Mouse (Mus musculus): ENCODE results near the gene Rasa4.

The Rasa4 gene

DNA sequence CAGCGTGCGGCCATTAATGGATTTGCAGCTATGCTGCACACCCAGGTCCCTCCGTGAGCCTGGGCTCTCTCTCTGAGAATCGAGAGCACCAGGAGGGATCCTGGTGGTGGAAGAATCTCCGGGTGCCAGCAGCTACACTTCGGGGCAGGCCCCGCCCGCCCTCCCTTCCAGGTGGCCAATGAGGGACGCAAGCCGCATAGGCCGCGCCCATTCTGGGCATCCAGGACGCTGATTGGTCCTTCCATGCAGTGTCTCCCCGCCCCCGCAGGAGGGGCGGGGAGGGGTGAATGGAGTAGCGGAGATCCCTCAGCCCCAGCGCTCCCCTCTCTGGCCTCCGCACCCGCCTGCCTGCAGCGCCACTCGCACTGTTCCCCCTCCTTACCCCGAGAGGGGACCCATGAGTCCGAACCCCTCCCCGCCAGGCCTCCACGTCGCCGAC is at the start of gene Rasa4:
Gene Rasa4, plus strand, starts transcription at position 248 of the 439 bp plus-strand sequence.
- in situ Hi-C loops (cut with MboI; ENCODE audit: unreplicated experiment in 2 of 2): loop anchor here in 1 of 2 experiments (25.0 kb wide), 2 partner anchors 104 to 679 kb away; partner anchors contain the start of gene Prkrip1

DNA sequence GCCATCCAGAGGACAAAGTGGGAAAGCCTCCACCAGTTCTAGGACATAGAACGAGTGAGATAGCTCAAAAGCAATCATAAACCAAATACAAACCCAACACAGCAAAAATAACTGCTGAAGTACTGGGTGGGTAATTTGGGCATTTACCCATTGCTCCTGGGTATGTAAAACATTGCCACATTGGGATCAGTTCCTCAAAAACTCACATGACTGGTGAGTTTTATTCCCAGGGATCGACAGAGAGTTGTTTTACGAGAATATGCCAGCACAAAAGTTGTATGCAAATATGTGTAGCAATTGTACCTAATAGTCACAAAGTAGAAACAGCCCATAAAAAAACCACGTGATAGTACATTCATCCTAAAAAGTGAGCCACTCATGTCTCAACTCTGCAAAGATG is 48.8 kb upstream of the Rasa4 start:
- in situ Hi-C loops (cut with MboI; ENCODE audit: unreplicated experiment in 2 of 2): no loop called here

DNA sequence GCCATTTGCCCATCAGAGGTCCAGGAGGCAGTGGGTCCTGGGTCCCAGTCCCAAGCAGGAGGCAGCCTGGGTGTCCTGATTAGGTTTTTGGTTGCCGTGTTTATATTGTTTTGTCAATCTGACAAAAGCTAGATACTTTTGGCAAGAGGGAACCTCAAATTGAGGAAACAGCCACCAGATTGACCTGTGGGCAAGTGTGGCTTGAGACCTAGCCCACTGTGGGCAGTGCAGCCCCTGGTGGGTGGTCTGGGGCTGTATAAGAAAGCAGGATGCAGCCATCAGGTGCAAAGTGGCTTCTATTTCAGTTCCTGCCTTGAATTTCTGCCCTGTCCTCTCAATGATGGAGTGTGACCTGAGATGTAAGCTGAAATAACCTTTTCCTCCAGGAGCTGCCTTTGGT is 48.4 kb upstream of the Rasa4 start:
- in situ Hi-C loops (cut with MboI; ENCODE audit: unreplicated experiment in 2 of 2): no loop called here

DNA sequence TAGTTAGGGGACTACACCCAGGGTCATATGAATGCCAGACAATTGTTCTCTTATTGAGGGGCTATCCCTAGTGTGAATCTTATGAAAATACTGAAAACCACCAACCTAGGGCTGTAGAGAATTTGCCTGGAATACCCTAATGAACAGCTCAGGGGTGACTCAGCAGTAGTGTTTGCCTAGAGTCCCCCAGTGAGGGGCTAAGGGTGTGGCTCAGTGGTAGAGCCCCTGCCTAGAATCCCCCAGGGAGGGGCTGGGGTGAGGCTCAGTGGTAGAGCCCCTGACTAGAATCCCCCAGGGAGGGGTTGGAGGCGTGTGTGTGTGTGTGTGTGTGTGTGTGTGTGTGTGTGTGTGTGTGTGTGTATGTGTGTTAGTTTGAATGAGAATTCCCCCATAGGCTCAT is 47.0 kb upstream of the Rasa4 start:
- in situ Hi-C loops (cut with MboI; ENCODE audit: unreplicated experiment in 2 of 2): no loop called here

DNA sequence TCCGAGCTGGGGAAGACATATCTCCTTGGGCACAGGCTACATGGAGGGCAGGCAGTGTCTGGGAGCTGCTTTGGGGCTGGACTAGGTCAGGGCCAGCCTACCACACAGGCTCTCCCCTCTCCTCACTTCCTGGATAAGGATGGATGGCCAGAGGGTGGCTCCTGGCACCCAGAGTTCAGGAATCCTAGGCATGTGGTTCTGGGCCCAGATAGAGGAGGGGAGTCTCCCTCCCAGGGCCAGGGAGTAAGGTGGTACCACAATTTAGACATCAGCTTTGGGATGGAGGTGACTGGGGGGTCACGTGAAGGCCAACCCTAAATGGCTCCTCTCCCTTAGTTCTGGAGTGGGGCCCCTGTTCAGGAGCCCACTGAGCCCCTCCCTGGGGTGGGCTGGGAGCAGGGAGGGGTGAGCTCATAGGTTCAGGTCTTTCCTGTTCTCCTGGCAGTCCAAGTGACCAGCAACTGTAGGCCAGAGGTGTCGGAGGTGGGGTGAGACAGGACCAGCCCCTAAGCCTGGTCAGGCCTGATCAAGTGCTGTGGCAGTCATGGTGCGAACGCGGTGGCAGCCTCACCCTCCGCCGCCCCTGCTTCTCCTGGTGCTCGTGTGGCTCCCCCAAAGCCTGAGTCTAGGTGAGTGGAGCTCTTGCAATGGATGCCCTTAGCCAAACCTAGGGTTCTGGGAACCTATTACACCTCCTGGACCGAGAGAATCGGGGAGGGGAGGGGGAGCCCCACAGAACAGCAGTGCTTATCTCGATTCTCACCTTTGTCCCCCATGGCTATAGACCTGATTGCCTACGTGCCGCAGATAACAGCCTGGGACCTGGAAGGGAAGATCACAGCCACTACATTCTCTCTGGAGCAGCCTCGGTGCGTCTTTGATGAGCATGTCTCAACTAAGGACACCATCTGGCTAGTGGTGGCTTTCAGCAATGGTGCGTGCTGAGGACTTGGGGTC is 45.2 kb upstream of the Rasa4 start, which contains the start of gene Upk3b:
Gene Upk3b, plus strand, starts transcription at position 239 of the 957 bp plus-strand sequence.
- in situ Hi-C loops (cut with MboI; ENCODE audit: unreplicated experiment in 2 of 2): no loop called here

DNA sequence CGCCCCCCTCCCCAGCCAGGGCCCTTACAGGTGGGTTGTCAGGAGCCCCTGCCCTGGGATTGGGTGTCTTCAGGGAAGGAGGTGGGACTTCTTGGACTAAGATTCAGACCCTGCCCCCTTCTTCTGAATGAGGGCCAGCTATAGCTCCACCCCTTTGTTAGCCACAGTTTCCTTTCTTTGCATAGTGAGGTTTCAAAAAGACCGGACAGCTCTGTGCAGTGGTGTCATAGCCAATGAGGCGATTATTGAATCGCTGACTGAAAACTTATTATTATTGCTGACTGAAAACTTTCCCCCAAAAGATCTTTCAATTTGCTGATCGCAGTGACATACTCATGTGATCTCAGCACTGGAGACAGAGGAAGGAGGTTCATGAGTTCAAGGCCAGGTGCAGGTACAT is 43.5 kb upstream of the Rasa4 start:
- in situ Hi-C loops (cut with MboI; ENCODE audit: unreplicated experiment in 2 of 2): no loop called here

DNA sequence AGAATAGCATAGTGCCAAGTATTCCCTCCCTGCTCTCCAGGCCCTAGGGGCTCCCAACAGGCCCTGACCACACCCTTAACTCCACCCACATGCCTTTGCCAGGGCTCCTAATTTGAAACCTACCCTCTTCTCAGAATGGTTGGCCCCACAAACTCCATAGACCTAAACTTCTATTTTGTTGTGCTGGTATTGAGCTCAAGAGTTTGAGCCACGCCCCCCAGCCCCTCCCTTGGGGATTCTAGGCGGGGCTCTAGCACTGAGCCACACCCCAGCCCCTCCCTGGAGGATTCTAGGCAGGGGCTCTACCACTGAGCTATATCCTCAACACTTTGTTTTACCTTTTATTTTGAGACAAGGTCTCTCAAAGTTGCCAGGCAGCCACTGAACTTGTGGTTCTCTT is 42.5 kb upstream of the Rasa4 start:
- in situ Hi-C loops (cut with MboI; ENCODE audit: unreplicated experiment in 2 of 2): no loop called here

DNA sequence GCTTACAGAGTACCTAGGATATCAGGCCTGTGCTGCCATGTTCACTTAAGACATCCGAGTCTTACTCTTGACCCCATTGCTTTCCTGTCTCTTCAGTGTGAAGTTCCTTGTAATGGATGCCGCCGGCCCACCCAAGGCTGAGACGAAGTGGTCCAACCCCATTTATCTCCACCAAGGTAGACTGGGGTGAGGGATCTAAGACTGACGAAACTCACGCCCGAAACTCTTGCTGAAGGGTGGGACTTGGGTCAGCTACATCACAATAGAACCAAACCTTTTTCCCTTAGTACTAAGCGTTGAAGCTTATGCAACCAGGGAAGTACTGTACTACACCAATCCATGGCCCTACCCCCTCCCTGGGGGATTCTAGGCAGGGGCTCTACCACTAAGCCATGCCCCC is 42.0 kb upstream of the Rasa4 start:
- in situ Hi-C loops (cut with MboI; ENCODE audit: unreplicated experiment in 2 of 2): no loop called here

DNA sequence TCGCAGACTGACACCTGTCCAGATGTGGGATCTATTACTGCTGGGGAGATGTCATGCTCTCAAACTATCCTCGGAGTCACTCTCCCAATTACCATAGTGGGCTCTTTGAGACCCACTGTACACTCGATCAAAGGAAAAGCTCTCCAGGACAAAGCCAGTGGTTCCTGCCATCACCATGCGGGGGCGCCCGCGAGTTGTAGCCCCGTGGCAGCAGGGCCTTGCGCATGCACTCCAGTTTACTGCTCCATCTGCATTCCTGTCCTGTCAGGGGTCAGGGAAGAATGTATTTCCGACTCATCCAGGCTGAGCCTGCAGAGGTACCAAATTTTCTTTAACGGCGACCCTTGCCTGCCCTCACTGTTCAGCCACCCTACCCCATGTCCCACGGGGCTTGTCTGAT is 38.9 kb upstream of the Rasa4 start:
- in situ Hi-C loops (cut with MboI; ENCODE audit: unreplicated experiment in 2 of 2): loop anchor here in 1 of 2 experiments (5.0 kb wide), 3 partner anchors 63 to 142 kb away; partner anchors contain the start of genes Alkbh4, Lrwd1 and Zp3

DNA sequence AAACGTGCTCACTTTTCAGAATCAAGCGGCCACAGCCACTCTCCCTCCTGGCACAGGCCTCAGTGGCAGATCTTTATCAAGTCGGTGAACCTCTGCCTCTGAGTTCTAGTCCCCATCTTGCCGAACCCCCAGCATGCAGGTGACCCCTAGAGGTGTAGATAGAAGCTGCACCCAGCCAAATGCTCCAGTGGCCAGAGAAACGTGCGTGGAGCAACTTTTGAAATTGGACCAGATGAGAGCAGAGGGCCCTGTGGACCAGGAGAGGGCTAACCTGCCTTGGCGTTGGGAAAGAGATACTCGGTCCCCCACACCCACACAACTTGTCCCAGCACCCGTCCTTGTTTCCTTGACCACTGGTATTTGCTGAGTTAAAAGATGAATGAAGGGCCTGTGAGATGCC is 38.3 kb upstream of the Rasa4 start:
- in situ Hi-C loops (cut with MboI; ENCODE audit: unreplicated experiment in 2 of 2): loop anchor here in 1 of 2 experiments (5.0 kb wide), 3 partner anchors 63 to 142 kb away; partner anchors contain the start of genes Alkbh4, Lrwd1 and Zp3

DNA sequence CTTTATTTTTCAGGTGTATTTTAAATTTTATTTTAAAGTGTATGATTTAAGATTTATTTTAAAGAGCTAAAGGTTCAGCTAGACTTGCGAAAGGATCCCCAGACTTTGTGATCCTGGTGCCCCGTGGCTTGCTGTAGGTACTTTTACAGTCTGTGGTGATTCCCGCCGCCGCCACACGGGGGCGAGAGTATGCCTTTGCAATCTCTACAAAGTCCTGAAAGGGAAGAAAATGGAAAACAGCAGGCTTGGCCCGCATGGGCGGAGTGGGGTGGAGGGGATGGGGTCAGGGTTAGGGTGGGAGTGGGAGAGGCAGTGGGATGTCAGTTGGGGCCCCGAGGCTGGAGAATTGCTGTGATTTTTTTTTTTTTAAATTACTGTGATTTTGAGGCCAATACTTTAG is 37.7 kb upstream of the Rasa4 start:
- in situ Hi-C loops (cut with MboI; ENCODE audit: unreplicated experiment in 2 of 2): loop anchor here in 1 of 2 experiments (5.0 kb wide), 3 partner anchors 64 to 141 kb away; partner anchors contain the start of genes Alkbh4, Lrwd1 and Zp3

DNA sequence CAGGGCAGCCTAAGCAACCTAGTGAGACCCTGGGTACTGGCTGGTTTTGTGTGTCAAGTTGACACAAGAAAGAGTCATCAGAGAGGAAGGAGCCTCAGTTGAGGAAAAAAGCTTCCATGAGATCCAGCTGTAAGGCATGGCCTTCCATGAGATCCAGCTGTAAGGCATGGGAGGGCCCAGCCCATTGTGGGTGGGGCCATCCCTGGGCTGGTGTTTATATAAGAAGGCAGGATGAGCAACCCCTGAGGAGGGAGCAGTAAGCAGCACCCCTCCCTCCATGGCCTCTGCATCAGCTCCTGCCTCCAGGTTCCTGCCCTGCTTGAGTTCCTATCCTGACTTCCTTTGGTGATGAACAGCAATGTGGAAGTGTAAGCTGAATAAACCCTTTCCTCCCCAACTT is 35.2 kb upstream of the Rasa4 start:
- in situ Hi-C loops (cut with MboI; ENCODE audit: unreplicated experiment in 2 of 2): loop anchor here in 1 of 2 experiments (5.0 kb wide), 3 partner anchors 66 to 139 kb away; partner anchors contain the start of genes Alkbh4, Lrwd1 and Zp3

DNA sequence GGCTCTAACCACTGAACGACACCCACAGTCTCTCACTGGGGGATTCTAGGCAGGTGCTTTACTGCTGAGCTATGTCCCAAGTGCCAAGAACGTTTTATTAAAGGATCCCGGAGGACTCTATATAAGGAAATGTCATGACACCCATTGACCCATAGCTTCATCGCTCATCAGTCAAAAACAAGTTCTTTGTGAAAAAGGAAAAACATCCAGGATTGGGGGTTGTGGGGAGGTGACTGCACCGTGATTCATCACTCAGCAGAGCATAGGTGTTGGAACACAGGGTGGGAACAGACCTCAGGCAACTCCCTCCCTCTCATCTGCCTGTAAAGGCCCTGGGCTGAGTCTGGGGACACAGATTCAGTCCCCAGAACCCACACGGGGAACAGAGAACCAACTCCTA is 33.8 kb upstream of the Rasa4 start:
- in situ Hi-C loops (cut with MboI; ENCODE audit: unreplicated experiment in 2 of 2): loop anchor here in 1 of 2 experiments (5.0 kb wide), 3 partner anchors 68 to 137 kb away; partner anchors contain the start of genes Alkbh4, Lrwd1 and Zp3

DNA sequence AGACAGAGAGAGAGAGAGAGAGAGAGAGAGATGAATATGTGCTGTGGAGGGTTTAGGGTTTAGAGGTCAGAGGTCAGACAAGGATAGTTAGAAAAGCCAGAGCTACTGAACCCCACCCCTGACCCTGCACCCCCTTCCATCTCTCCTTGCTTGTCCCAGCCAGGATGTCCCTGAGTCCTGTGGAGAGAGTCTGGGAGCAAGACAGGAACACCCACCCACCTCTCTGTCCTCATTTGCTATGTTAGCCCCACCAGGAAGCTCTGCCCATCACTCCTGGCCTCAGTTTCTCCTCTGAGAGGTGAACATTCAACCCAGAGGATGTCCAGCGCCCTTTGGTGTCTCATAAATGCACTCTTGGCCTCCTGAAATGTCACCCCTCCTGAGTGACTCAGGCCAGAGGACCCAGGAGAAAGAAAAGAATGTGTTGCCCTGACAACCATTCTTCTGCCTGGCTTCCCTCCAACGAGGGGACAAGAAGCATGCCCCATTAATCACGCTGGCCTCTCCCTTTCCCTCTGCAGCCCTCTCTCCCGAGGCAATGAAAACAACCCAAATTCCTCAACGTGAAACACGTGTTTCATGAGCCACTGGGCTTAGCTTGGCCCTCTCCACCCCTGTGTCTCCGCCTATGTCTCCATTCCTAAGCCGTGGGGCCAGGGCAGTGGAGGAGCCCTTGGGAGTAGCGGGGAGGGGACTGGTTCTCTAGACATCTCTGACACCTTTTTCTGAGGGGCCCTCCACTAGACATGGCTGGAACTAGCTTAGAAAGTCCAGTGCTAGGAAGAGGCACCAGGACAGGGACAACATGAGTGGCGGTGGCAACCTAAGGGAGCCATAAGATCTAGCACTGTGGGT is 32.3 kb upstream of the Rasa4 start:
- in situ Hi-C loops (cut with MboI; ENCODE audit: unreplicated experiment in 2 of 2): no loop called here

DNA sequence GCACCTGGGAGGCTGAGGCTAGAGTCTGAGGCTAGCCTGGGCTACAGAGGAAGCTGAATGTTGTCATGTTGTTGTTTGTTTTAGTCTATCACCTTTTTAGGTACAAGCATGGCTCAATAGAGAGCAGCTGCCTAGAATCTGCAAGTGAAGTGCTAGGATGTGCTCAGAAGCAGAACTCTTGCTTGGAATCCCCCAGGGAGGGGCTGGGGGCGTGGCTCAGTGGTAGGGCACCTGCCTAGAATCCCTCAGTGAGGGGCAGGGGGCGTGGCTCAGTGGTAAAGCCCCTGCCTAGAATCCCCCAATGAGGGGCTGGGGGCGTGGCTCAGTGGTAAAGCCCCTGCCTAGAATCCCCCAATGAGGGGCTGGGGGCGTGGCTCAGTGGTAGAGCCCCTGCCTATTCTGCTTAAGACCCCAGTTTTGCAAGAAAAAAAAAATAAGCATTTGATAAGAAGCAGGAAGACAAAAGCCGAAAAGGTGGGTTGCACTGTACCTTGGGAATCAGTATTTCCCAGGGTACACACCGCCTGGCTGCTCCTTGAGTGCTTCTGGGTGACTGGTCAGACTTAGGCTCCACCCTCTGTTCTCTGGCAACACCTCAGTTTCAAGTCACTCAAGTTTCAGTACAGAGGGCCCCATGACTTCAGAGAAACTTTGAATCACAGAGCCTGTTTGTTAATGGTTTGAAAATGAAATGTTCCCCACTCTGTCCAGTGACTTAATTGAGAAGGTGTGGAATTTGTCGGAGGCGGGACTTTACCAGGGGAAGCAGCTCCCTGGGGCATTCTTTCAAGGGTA is 30.7 kb upstream of the Rasa4 start:
- in situ Hi-C loops (cut with MboI; ENCODE audit: unreplicated experiment in 2 of 2): no loop called here

DNA sequence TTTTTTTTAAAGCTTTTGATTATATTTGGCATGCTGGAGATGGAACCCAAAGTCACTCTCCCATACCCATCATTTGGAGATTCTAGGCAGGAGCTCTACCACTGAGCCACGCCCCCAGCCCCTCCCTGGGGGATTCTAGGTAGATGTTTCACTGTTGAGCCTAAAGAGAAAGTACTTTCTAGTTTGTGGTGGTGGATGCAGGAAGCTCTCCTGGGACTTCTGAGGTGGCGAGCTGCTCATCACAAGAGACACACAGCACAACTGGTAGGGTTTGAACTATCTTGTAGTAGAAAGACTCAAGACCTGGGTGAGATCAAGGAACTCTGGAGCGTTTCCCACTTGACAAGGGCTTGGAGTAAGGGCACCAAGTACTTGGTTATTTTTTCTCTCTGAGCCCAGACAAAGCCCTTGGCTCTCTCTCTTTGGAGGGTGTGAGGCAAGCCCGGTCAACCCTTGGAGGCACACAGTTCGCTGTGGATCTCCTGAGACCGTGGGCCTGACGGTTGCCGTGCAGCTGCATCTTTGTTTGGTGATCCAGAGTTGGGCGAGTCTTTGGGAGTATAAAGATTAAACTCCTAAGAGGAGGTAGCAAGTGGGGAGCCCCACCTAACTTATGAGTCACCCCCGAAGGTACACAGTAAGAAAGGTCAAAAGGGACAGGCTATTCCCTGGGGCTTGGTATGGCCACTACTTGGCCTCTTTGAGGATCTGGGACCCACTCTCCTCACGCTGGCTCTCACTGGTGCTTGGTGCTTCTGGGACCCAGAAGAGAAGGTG is 29.2 kb upstream of the Rasa4 start, which contains the start of gene Upk3bl:
Gene Upk3bl, plus strand, starts transcription at position 192 of the 777 bp plus-strand sequence.
- in situ Hi-C loops (cut with MboI; ENCODE audit: unreplicated experiment in 2 of 2): loop anchor here in 1 of 2 experiments (5.0 kb wide), 2 partner anchors 72 to 152 kb away; partner anchors contain the start of gene Zp3

DNA sequence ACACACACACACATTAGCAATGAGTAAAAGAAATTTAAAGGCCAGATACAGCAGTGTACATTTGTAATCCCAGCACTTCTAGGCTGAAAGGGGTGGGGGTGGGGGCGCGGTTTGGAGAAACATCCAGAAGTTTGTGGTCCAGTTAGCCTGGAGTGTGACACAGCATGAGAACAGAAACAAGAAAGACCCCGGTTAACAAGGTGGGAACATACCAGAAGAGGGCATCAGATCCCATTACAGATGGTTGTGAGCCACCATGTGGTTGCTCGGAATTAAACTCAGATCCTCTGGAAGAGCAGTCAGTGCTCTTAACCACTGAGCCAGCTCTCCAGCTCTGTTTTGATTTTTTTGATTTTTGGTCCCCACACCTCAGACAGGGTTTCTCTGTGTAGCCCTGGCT is 27.7 kb upstream of the Rasa4 start:
- in situ Hi-C loops (cut with MboI; ENCODE audit: unreplicated experiment in 2 of 2): loop anchor here in 1 of 2 experiments (5.0 kb wide), 2 partner anchors 74 to 154 kb away; partner anchors contain the start of gene Zp3

DNA sequence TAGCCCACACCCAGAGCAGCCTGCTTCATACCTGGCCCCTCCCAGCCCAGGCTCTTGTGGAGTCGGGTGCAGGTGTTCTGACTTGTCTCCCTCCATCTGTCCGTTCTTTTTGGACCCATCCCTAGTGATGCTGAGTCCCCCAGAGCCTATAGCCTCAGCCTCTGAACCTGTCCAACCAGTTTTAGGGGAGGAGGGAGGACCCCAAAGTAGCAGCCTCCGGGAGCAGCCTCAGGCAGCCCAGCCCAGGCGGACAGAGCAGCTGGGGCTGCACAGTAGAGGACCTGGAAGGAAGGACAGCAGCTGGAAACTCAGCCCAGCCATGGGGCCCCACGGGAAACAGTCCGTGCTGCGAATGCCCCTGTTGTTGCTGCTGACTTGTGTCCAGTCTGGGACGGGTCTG is 26.6 kb upstream of the Rasa4 start:
- in situ Hi-C loops (cut with MboI; ENCODE audit: unreplicated experiment in 2 of 2): loop anchor here in 1 of 2 experiments (5.0 kb wide), 2 partner anchors 75 to 155 kb away; partner anchors contain the start of gene Zp3

DNA sequence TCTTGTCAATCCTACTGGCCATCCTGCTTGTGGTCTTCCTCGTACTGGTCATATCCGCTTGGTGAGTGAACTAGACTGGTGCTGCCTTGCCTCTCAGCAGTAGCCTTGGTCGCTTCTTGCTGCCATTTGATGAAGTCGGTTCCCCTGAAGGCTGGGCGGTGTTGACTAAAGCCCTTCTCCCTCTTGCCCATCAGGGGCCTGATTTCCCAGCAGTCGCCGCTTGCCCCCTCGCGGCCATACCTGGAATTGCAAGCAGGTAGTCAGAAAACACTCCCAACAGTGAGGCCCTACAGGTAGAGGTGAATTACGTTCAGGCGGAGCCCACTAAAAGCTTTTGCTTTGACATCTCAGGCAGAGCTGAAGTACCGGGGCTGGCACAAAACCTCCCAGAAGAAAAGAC is 22.1 kb upstream of the Rasa4 start:
- in situ Hi-C loops (cut with MboI; ENCODE audit: unreplicated experiment in 2 of 2): loop anchor here in 1 of 2 experiments (5.0 kb wide), 1 partner anchor 159 kb away; no protein-coding TSS in a partner anchor

All from v-Abl transformed pro-B cells (cell line).